Mouse (Mus musculus): Measurements from ENCODE around the gene Mab21l3. TPM values are rescaled to one million over a fixed set of nuclear protein-coding genes. Genes with fewer than 3 reads are reported as not detected.

The Mab21l3 gene
- total and polyA plus RNA-seq, 3 experiments, result 0.05 TPM; not detected in 2

DNA sequence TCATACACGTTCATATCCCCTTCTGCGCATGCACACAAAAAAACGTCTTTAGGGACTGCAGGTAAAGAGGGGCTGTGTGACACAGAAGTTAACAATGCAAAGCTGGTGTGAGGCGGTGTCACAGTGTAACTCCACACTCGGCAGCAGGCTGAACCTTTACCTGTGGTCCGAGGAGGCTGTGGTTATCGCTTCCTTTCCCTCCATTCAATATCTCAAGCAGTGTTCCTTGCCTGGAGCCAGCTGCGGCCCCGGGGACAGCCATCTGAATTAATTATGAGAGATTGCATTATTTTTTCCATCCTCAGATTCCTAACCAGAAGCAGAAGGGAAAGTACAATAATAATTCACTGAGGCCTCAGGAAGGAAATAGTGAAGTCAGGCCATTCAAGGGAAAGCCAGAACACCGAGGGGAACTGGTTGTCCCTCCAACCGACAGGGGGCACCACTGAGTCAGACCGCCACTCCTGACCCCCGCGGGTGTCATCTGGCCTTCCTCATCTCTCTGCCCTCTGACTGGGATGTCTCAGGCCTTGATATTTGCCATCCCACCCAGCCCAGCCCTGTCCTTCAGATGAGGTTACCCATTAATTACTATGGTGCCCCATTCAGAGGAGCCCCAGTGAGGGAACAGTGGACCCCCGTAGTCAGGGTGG is 53.2 kb downstream of the Mab21l3 start:
- ATAC-seq (ENCODE audit: extremely low read depth, insufficient number of reproducible peaks, low FRiP score, poor library complexity, severe bottlenecking) (no peak), DNase-seq (ENCODE audit: low spot score) (no peak)
- Histone ChIP-seq H3K27me3 (ENCODE audit: insufficient read depth, low read length) (peaks cover 2% of the 10 kb centered on the region; the same call in 1 of the 2 replicates), H3K4me1 (ENCODE audit: insufficient read depth, low read depth, low read length) (no peaks in the 10 kb centered on the region), H3K9me3 (replicated peaks) (no peaks in the 10 kb centered on the region), H3K4me3 (ENCODE audit: low read depth, low read length) (no peak overlapping the region), H3K36me3 (replicated peaks) (no peaks in the 10 kb centered on the region)
- TF ChIP-seq GATA1 (IDR thresholded peaks at IDR 0.05; ENCODE audit: borderline replicate concordance, low read length) (no peak), CTCF (IDR thresholded peaks at IDR 0.05; ENCODE audit: low read depth, low read length) (no peak), GATA2 (IDR thresholded peaks at IDR 0.05; ENCODE audit: borderline replicate concordance, low read depth, low read length) (no peak), TAL1 (conservative IDR thresholded peaks at IDR 0.05; ENCODE audit: low read depth, low read length) (no peak), POLR2AphosphoS5 (IDR thresholded peaks at IDR 0.05; ENCODE audit: insufficient replicate concordance, low read depth, low read length) (no peak)

DNA sequence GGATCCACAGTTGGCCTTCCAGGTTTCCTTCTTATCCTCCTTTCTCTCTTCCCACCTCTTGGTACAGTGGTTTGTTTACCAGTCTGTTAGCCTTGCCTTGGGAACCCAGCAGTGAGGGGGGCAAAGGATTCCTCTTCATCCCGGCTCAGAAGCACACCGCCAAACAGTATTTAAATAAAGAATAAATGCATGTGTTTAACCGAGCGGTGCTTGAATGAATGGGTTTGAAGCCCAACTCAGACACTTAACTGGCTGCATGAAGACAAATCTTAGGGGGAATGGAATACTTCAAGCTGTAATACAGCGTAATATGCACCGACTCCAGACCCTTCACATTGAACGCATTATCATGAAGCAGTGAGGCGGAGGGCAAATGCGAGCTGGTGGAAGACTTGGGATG is 54.1 kb downstream of the Mab21l3 start:
- H3K36me3 ChIP-seq (replicated peaks), result no peaks in the 10 kb centered on the region
- H3K4me1 ChIP-seq (ENCODE audit: insufficient read depth, low read depth, low read length), result no peaks in the 10 kb centered on the region
- ATAC-seq (ENCODE audit: extremely low read depth, insufficient number of reproducible peaks, low FRiP score, poor library complexity, severe bottlenecking), result no peak
- TF ChIP-seq POLR2AphosphoS5 (IDR thresholded peaks at IDR 0.05; ENCODE audit: insufficient replicate concordance, low read depth, low read length) (no peak), TAL1 (conservative IDR thresholded peaks at IDR 0.05; ENCODE audit: low read depth, low read length) (no peak), CTCF (IDR thresholded peaks at IDR 0.05; ENCODE audit: low read depth, low read length) (no peak), GATA2 (IDR thresholded peaks at IDR 0.05; ENCODE audit: borderline replicate concordance, low read depth, low read length) (no peak), GATA1 (IDR thresholded peaks at IDR 0.05; ENCODE audit: borderline replicate concordance, low read length) (no peak)
- H3K4me3 ChIP-seq (ENCODE audit: low read depth, low read length), result no peak overlapping the region
- no peaks in the 10 kb centered on the region for H3K9me3 ChIP-seq (replicated peaks)
- H3K27me3 ChIP-seq (ENCODE audit: insufficient read depth, low read length), result peaks cover 2% of the 10 kb centered on the region; the same call in 1 of the 2 replicates
- no peak for DNase-seq (ENCODE audit: low spot score)

DNA sequence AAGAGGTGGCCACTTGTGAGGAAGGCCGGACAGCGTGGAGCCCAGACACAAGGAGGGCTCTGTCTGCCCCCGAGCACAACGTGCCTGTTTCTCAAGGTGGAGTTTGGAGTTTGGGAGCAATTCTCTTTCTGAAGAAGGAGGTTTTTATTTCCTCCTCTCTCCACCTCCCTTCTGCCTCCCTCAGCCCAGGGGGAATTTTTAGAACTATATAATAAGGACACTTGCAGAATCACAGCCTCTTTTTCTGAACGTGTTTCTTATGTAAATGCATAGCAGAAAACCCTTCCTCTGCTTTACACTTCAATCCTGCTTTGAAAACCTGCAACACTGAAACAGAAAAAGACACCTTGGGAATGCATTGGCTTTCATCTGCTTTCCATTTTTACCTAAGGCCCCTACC is 54.7 kb downstream of the Mab21l3 start:
- no peaks in the 10 kb centered on the region for H3K36me3 ChIP-seq (replicated peaks)
- no peak overlapping the region for H3K4me3 ChIP-seq (ENCODE audit: low read depth, low read length)
- H3K27me3 ChIP-seq (ENCODE audit: insufficient read depth, low read length), result peaks cover 2% of the 10 kb centered on the region; the same call in 1 of the 2 replicates
- no peak for ATAC-seq (ENCODE audit: extremely low read depth, insufficient number of reproducible peaks, low FRiP score, poor library complexity, severe bottlenecking)
- no peak for TF ChIP-seq POLR2AphosphoS5 (IDR thresholded peaks at IDR 0.05; ENCODE audit: insufficient replicate concordance, low read depth, low read length)
- no peak for TF ChIP-seq GATA2 (IDR thresholded peaks at IDR 0.05; ENCODE audit: borderline replicate concordance, low read depth, low read length)
- TF ChIP-seq CTCF (IDR thresholded peaks at IDR 0.05; ENCODE audit: low read depth, low read length), result no peak
- TF ChIP-seq TAL1 (conservative IDR thresholded peaks at IDR 0.05; ENCODE audit: low read depth, low read length), result no peak
- TF ChIP-seq GATA1 (IDR thresholded peaks at IDR 0.05; ENCODE audit: borderline replicate concordance, low read length), result no peak
- no peaks in the 10 kb centered on the region for H3K9me3 ChIP-seq (replicated peaks)
- no peak for DNase-seq (ENCODE audit: low spot score)
- no peaks in the 10 kb centered on the region for H3K4me1 ChIP-seq (ENCODE audit: insufficient read depth, low read depth, low read length)

DNA sequence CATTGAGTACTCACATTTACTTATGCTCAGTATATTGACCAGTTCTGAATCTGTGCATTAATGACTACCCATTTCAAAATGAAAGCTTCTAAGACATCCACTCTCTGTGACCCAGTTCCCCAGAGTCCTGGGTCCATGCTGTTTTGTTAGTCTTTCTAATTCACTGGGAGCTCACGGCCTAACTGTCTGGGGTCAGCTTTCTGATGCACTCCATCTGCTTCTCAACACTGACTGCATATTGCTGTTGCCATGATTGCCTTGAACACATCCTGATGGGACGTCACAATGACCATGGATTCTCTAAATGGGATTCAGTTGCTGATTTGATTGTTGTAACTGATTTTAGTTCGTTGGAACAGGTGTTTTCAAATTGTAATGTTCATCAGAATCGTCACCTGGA is 56.6 kb downstream of the Mab21l3 start:
- Histone ChIP-seq H3K9me3 (replicated peaks) (no peaks in the 10 kb centered on the region), H3K27me3 (ENCODE audit: insufficient read depth, low read length) (peaks cover 2% of the 10 kb centered on the region; the same call in 1 of the 2 replicates), H3K4me3 (ENCODE audit: low read depth, low read length) (no peak overlapping the region), H3K4me1 (ENCODE audit: insufficient read depth, low read depth, low read length) (no peaks in the 10 kb centered on the region), H3K36me3 (replicated peaks) (no peaks in the 10 kb centered on the region)
- no peak for DNase-seq (ENCODE audit: low spot score)
- ATAC-seq (ENCODE audit: extremely low read depth, insufficient number of reproducible peaks, low FRiP score, poor library complexity, severe bottlenecking), result no peak
- TF ChIP-seq CTCF (IDR thresholded peaks at IDR 0.05; ENCODE audit: low read depth, low read length) (no peak), GATA1 (IDR thresholded peaks at IDR 0.05; ENCODE audit: borderline replicate concordance, low read length) (no peak), GATA2 (IDR thresholded peaks at IDR 0.05; ENCODE audit: borderline replicate concordance, low read depth, low read length) (no peak), POLR2AphosphoS5 (IDR thresholded peaks at IDR 0.05; ENCODE audit: insufficient replicate concordance, low read depth, low read length) (no peak), TAL1 (conservative IDR thresholded peaks at IDR 0.05; ENCODE audit: low read depth, low read length) (no peak)

DNA sequence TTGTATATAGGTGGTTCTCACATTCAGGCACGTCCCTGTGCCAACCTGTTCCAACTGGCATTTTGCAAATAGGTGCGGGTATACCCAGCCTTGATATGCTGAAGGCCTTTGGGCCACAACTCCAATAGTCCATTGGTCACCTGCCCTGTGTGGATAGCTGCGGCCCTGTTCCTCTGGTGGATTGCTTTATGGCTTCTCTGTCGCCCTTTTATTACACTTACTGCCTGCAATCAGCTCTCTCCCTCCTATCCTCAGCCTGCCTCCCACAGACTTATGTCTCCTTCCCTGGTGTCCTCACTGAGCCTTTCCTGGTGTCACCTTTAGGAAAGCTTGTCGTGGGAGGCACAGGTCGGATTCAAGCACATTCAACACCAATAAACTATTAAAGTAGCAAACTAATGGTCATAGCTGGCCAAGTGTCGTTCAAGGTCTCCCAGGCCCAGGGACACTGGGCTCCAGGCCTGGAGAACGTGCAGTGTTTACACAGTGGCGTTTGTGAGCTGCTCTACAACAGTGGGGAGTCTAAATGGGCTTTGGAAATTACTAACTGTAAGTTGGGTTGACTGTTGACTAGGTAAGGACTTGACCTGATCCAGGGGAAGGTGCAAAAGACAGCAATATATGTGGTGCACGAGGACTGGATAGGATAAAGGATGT is 63.9 kb downstream of the Mab21l3 start:
- TF ChIP-seq CTCF (IDR thresholded peaks at IDR 0.05; ENCODE audit: low read depth, low read length) (no peak), GATA1 (IDR thresholded peaks at IDR 0.05; ENCODE audit: borderline replicate concordance, low read length) (no peak), POLR2AphosphoS5 (IDR thresholded peaks at IDR 0.05; ENCODE audit: insufficient replicate concordance, low read depth, low read length) (no peak)
- no peak for ATAC-seq (ENCODE audit: extremely low read depth, insufficient number of reproducible peaks, low FRiP score, poor library complexity, severe bottlenecking)

DNA sequence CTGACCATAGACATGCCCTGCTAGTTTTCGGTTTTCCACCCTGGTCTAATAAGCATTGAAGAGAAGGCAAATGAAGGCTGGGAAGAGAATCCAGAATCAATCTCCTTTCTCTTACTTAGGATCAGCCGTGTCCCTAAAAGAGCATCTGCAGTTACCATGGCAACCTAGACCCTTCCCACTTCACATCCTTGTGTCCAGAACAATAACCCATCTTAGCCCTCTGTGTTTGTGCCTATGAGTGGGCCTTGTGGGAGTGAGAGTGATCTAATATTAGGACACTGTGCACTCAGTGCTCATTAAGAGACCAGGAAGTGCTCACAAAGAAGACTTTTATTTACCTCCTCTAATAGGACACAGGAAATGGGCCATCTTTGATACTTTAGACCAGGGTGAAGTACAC is 65.0 kb downstream of the Mab21l3 start:
- TF ChIP-seq GATA2 (IDR thresholded peaks at IDR 0.05; ENCODE audit: borderline replicate concordance, low read depth, low read length), result no peak
- TF ChIP-seq TAL1 (conservative IDR thresholded peaks at IDR 0.05; ENCODE audit: low read depth, low read length), result no peak
- TF ChIP-seq CTCF (IDR thresholded peaks at IDR 0.05; ENCODE audit: low read depth, low read length), result no peak
- TF ChIP-seq POLR2AphosphoS5 (IDR thresholded peaks at IDR 0.05; ENCODE audit: insufficient replicate concordance, low read depth, low read length), result no peak
- no peak for TF ChIP-seq GATA1 (IDR thresholded peaks at IDR 0.05; ENCODE audit: borderline replicate concordance, low read length)
- DNase-seq (ENCODE audit: low spot score) (no peak), ATAC-seq (ENCODE audit: extremely low read depth, insufficient number of reproducible peaks, low FRiP score, poor library complexity, severe bottlenecking) (no peak)
- Histone ChIP-seq H3K4me3 (ENCODE audit: low read depth, low read length) (no peak overlapping the region), H3K4me1 (ENCODE audit: insufficient read depth, low read depth, low read length) (no peaks in the 10 kb centered on the region), H3K9me3 (replicated peaks) (no peaks in the 10 kb centered on the region), H3K36me3 (replicated peaks) (no peaks in the 10 kb centered on the region), H3K27me3 (ENCODE audit: insufficient read depth, low read length) (0 out of 2 replicates have a peak, but pooled peaks cover 3% of the 10 kb centered on the region)

More for the DNA sequence above, 63.9 kb downstream of the Mab21l3 start:
- 0 out of 2 replicates have a peak, but pooled peaks cover 3% of the 10 kb centered on the region for H3K27me3 ChIP-seq (ENCODE audit: insufficient read depth, low read length)
- no peaks in the 10 kb centered on the region for H3K9me3 ChIP-seq (replicated peaks)
- no peaks in the 10 kb centered on the region for H3K4me1 ChIP-seq (ENCODE audit: insufficient read depth, low read depth, low read length)
- no peak overlapping the region for H3K4me3 ChIP-seq (ENCODE audit: low read depth, low read length)
- H3K36me3 ChIP-seq (replicated peaks), result no peaks in the 10 kb centered on the region
- DNase-seq (ENCODE audit: low spot score), result no peak

Measured in G1E (cell line).